Mouse (Mus musculus) liver, embryonic 14.5 days (tissue): ENCODE measurements around the gene Nlrp4c. TPM values are rescaled to one million over a fixed set of nuclear protein-coding genes. Genes with fewer than 3 reads are reported as not detected.

ENCODE experiments used
- ATAC-seq: fragments of 200-750 bp; cut with Nextera tagmentation; 2 replicates; pipeline ENCODE4 v1.8.0; 2017; ENCODE audit warnings: moderate number of reproducible peaks, mild to moderate bottlenecking, moderate library complexity; ENCODE audit not compliant: insufficient read depth
- DNase-seq, 3 experiments: peaks; one replicate each; pipeline ENCODE4 v3.0.0-alpha.2; 2012 to 2013; ENCODE audit warnings: low read depth in 3 of 3, low spot score in 3 of 3
- H3K27ac ChIP-seq: fragments of 300-500 bp; sonication (generic); 2 replicates; pipeline ENCODE4 v1.5.1; 2014; ENCODE audit warnings: moderate library complexity, mild to moderate bottlenecking, control low read depth, inconsistent platforms
- H3K27me3 ChIP-seq: fragments of 300-500 bp; sonication (generic); 2 replicates; pipeline ENCODE4 v1.6.1; 2014; ENCODE audit warnings: mild to moderate bottlenecking, low read length, moderate library complexity; ENCODE audit not compliant: control insufficient read depth, insufficient read depth
- H3K36me3 ChIP-seq: fragments of 300-500 bp; sonication (generic); replicated peaks from 2 replicates; pipeline ENCODE4 v1.6.1; 2014; ENCODE audit warnings: low read depth; ENCODE audit not compliant: control insufficient read depth, insufficient read depth
- H3K4me1 ChIP-seq, 2 experiments: fragments of 200-500 bp in 1 of 2; fragments of 300-500 bp in 1 of 2; sonication (generic) in 1 of 2; replicated peaks; 2 replicates each; pipeline ENCODE4 v1.6.1; 2012 to 2014; ENCODE audit warnings: antibody characterized with exemption in 1 of 2, inconsistent platforms in 1 of 2, low read length in 1 of 2; ENCODE audit not compliant: control insufficient read depth in 2 of 2, insufficient read depth in 2 of 2
- H3K4me2 ChIP-seq: fragments of 300-500 bp; sonication (generic); 2 replicates; pipeline ENCODE4 v1.6.1; 2014; ENCODE audit warnings: low read depth, mild to moderate bottlenecking, control low read depth, moderate library complexity
- H3K4me3 ChIP-seq, 2 experiments: fragments of 200-500 bp in 1 of 2; fragments of 300-500 bp in 1 of 2; sonication (generic) in 1 of 2; 2 replicates each; pipeline ENCODE4 v1.5.1; 2012 to 2014; ENCODE audit warnings: low read depth in 2 of 2, low read length in 2 of 2, mild to moderate bottlenecking in 2 of 2, control low read depth in 1 of 2, inconsistent platforms in 1 of 2, moderate library complexity in 1 of 2; ENCODE audit not compliant: insufficient read depth in 1 of 2
- H3K9ac ChIP-seq: fragments of 300-500 bp; sonication (generic); replicated peaks from 2 replicates; pipeline ENCODE4 v1.6.1; 2014; ENCODE audit warnings: mild to moderate bottlenecking, control low read depth, moderate library complexity
- H3K9me3 ChIP-seq: fragments of 300-500 bp; sonication (generic); 2 replicates; pipeline ENCODE4 v1.6.1; 2016; ENCODE audit warnings: low read length, mixed read lengths; ENCODE audit not compliant: control insufficient read depth
- CTCF ChIP-seq: IDR thresholded peaks from 2 replicates; pipeline ENCODE4 v1.5.1; 2016; ENCODE audit warnings: antibody characterized with exemption, low read depth, control low read depth
- EP300 ChIP-seq: IDR thresholded peaks from 2 replicates; pipeline ENCODE4 v1.6.1; 2016; ENCODE audit warnings: antibody characterized with exemption, low read depth
- WGBS: fragments of 180-500 bp; shearing (Covaris S2); extraction: QIAGEN DNeasy Blood & Tissue Kit; methylation state at CpG from one replicate; pipeline ENCODE4 v1.1.7; 2014; ENCODE audit not compliant: insufficient replicate concordance; 5-methylcytosine and 5-hydroxymethylcytosine counted together
- polyA plus RNA-seq, 2 experiments: library from polyadenylated mRNA; depleted of rRNA in 1 of 2; stranded (reverse) in 1 of 2; unstranded in 1 of 2; fragments of >200 nt; fragmentation: Nextera tagmentation in 1 of 2; extraction: Ambion mirVana in 1 of 2; gene quantifications; 2 replicates each; pipeline versions ENCODE4 v1.2.1 to v1.2.3; 2012 to 2014

Nlrp4c gene
- polyA plus RNA-seq, 2 experiments: not detected

DNA sequence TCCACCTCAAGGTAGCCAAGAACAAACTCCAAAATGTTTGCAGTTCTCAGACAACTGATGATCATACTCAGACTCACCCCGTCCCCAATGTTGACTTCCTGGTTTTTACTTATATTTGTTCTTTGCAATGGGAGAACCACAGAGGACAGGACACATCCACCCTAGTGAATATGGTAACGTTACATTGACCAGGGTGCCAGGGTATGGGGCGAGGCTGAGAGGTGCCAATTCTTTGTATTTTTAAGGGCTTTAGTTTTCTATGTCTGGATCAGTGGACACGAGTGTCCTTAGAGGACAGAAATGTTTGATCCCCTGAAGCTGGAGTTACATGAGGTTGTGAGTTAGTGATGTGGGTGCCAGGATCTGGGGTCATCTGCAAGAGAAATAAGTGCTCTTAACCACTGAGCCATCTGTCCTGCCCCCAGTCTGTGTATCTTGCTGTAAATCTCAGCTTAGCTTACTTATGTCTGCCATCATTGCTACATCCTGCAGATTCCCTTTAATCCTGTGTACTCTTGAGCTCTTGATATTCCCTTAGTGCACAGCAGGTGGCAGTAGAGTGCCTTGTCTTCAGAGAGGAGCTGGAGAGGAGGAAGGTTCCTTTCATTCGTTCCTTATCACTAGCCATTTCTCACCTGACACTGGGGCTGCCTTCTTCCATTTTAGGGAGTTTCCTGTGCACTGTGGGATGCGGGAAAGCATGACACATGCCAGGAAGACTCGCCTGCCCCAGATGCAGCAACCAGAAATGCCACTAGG, 81.9 kb downstream of the Nlrp4c start:
- Histone ChIP-seq H3K27ac (no peak overlapping the region), H3K4me1 (peaks cover 0 to 3% of the 10 kb centered on the region in 2 experiments; a peak in 1 of 4 replicates), H3K4me3 (no peak overlapping the region), H3K36me3 (no peaks in the 10 kb centered on the region), H3K9me3 (no peaks in the 10 kb centered on the region), H3K27me3 (no peaks in the 10 kb centered on the region), H3K9ac (no peak overlapping the region), H3K4me2 (no peak overlapping the region)
- peak; percentile 92 for TF ChIP-seq CTCF
- TF ChIP-seq EP300: no peak
- WGBS: 23% methylated on average over 7 of the region's 7 CpGs
- DNase-seq (peak; percentile 50 to 63 (median 53)), ATAC-seq (peak; percentile 49; the same call in 1 of the 2 replicates)

DNA sequence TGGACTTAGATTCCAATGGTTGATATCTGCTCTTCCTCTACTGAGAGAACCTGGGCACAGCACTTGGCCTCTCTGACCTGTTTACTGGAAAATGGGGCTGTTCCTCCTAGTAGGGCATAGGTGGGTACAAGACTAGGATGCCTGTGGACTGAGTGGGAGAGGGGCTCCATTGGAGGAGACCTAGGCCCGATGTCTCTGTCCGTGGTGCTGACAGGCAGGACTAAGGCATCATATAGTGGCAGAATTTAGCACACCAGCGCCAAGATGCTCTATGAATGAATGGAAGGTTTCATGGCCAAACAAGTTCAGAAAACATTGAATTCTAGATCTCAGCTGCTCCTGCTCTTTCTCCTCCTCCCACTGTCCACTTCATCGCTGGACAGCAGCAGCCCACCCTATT, 85.4 kb downstream of the Nlrp4c start:
- Histone ChIP-seq H3K4me1 (peaks cover 0 to 3% of the 10 kb centered on the region in 2 experiments; a peak in 1 of 4 replicates), H3K4me2 (no peak overlapping the region), H3K36me3 (peaks cover 2% of the 10 kb centered on the region; the same call in 1 of the 2 replicates), H3K9ac (no peak overlapping the region), H3K27ac (no peak overlapping the region), H3K27me3 (no peaks in the 10 kb centered on the region), H3K4me3 (no peak overlapping the region), H3K9me3 (no peaks in the 10 kb centered on the region)
- 42% methylated on average over 4 of the region's 4 CpGs for WGBS
- TF ChIP-seq EP300 (no peak), CTCF (no peak)
- DNase-seq: no peak
- ATAC-seq: no peak

DNA sequence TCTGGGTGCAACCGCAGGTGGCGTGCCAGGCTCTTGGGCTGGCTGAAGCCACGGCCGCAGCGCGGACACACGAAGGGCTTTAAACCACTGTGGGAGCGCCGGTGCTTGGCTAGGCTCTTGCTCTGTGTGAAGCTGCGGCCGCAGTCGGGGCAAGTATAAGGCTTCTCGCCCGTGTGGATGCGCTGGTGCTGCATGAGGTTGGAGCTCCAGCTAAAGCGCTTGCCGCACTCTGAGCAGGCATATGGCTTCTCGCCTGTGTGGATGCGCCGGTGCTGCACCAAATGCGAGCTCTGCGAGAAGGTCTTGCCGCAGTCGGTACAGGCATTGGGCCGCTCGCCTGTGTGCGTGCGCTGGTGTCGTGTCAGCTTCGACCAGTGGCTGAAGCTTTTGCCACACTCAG, 87.7 kb downstream of the Nlrp4c start:
- H3K9me3 ChIP-seq: no peaks in the 10 kb centered on the region
- TF ChIP-seq CTCF: no peak
- TF ChIP-seq EP300: no peak
- DNase-seq (no peak), ATAC-seq (no peak)
- H3K4me1 ChIP-seq: peaks cover 0 to 3% of the 10 kb centered on the region in 2 experiments; a peak in 1 of 4 replicates
- peaks cover 2% of the 10 kb centered on the region; the same call in 1 of the 2 replicates for H3K36me3 ChIP-seq
- WGBS: 86% methylated on average over 30 of the region's 30 CpGs
- H3K27ac ChIP-seq: no peak overlapping the region
- no peak overlapping the region for H3K4me3 ChIP-seq
- no peak overlapping the region for H3K9ac ChIP-seq
- no peaks in the 10 kb centered on the region for H3K27me3 ChIP-seq
- H3K4me2 ChIP-seq: no peak overlapping the region

DNA sequence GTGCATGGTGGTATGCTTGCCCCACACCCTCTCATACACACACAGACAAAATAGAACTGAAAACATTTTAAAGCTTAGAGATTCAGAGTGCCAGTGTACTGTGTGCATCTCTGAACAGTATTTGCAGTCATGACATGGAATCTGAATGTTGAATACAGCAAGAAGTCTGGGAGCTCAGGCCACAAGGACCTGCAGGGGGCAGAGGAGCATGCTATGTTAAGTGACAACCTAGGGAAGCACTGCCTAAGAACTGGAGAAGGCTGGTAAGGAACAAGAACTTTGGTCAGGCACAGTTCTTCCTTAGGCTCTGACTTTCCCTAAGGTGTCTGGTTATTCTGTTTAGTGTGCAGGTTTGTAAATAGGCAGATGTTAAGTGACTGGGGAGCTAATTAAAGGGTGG, 91.5 kb downstream of the Nlrp4c start:
- DNase-seq (no peak), ATAC-seq (no peak)
- TF ChIP-seq CTCF (no peak; the same call in 1 of the 2 replicates), EP300 (no peak)
- peaks cover 2% of the 10 kb centered on the region; the same call in 1 of the 2 replicates for H3K36me3 ChIP-seq
- no peaks in the 10 kb centered on the region for H3K4me1 ChIP-seq
- no peak overlapping the region for H3K9ac ChIP-seq
- H3K4me2 ChIP-seq: no peak overlapping the region
- no peak overlapping the region for H3K27ac ChIP-seq
- no peaks in the 10 kb centered on the region for H3K27me3 ChIP-seq
- no peaks in the 10 kb centered on the region for H3K9me3 ChIP-seq
- H3K4me3 ChIP-seq: no peak overlapping the region

DNA sequence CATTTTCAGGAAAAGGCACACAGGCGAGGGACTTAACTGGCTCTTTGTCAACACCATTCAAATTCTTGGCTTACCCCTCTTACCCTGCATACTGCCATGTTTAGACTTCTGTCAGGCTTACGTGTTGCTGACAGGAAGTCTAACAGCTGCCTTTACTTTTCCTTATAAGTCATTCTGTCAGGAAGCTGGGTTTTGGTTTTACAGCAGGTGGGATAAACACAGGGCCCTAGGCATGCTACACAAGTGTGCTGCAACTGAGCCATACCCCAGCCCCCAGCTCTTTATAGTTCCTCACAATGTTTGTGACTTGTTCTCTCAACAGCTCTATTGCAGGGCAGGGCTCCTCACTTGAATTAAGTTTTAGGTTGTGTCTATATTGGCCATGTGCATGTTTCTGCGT, 94.3 kb downstream of the Nlrp4c start:
- TF ChIP-seq CTCF (no peak), EP300 (no peak)
- no peaks in the 10 kb centered on the region for H3K36me3 ChIP-seq
- no peak for DNase-seq
- no peak overlapping the region for H3K4me3 ChIP-seq
- H3K9ac ChIP-seq: no peak overlapping the region
- 66% methylated on average over 3 of the region's 3 CpGs for WGBS
- H3K4me2 ChIP-seq: no peak overlapping the region
- no peaks in the 10 kb centered on the region for H3K9me3 ChIP-seq
- H3K27ac ChIP-seq: no peak overlapping the region
- peaks cover 0 to 4% of the 10 kb centered on the region in 2 experiments; a peak in 2 of 4 replicates for H3K4me1 ChIP-seq
- ATAC-seq: no peak
- no peaks in the 10 kb centered on the region for H3K27me3 ChIP-seq
